Mouse (Mus musculus) MEL (cell line): ENCODE measurements at regions not wholly inside any gene's neighbourhood (a gene's known extent, or its start where the extent isn't known, plus 50 kb on each side); places are given as distances from the start of the nearest gene placed in this dataset.
A peak's percentile ranks its signal among the peaks of the same experiment; 100 is the strongest.

ENCODE experiments used
- DNase-seq: peaks from one replicate; pipeline ENCODE4 v3.0.0; 2011; ENCODE audit warnings: low read depth, low spot score
- H3K27ac ChIP-seq: 2 replicates; pipeline ENCODE4 v1.5.1; 2012; ENCODE audit warnings: low read depth, mild to moderate bottlenecking, control low read depth, low read length, moderate library complexity; ENCODE audit not compliant: control insufficient read depth
- H3K27me3 ChIP-seq, 2 experiments: fragments of 150-350 bp in 1 of 2; sonication (generic) in 1 of 2; 2 replicates each; pipeline ENCODE4 v1.6.1; 2012; ENCODE audit warnings: low read length in 2 of 2, mild to moderate bottlenecking in 2 of 2, improper control_type of control experiment in 1 of 2, moderate library complexity in 1 of 2; ENCODE audit not compliant: insufficient read depth in 2 of 2, control insufficient read depth in 1 of 2
- H3K36me3 ChIP-seq, 2 experiments: 2 replicates each; pipeline ENCODE4 v1.6.1; 2012 to 2014; ENCODE audit warnings: low read length in 2 of 2, improper control_type of control experiment in 1 of 2, inconsistent platforms in 1 of 2, mild to moderate bottlenecking in 1 of 2; ENCODE audit not compliant: insufficient read depth in 2 of 2, control insufficient read depth in 1 of 2
- H3K4me1 ChIP-seq, 2 experiments: fragments of 150-350 bp in 1 of 2; sonication (generic) in 1 of 2; 2 replicates each; pipeline ENCODE4 v1.6.1; 2012; ENCODE audit warnings: low read length in 2 of 2, improper control_type of control experiment in 1 of 2, mild to moderate bottlenecking in 1 of 2; ENCODE audit not compliant: insufficient read depth in 2 of 2, control insufficient read depth in 1 of 2
- H3K4me3 ChIP-seq, 2 experiments: fragments of 150-350 bp in 1 of 2; sonication (generic) in 1 of 2; 2 replicates each; pipeline ENCODE4 v1.5.1; 2012; ENCODE audit warnings: low read depth in 2 of 2, low read length in 2 of 2, mild to moderate bottlenecking in 2 of 2, moderate library complexity in 2 of 2, control low read depth in 1 of 2, improper control_type of control experiment in 1 of 2; ENCODE audit not compliant: control insufficient read depth in 1 of 2, insufficient read depth in 1 of 2
- H3K79me2 ChIP-seq: 2 replicates; pipeline ENCODE4 v1.6.1; 2012; ENCODE audit warnings: mild to moderate bottlenecking, low read length, moderate library complexity; ENCODE audit not compliant: control insufficient read depth, poor library complexity, insufficient read depth
- H3K9ac ChIP-seq: 2 replicates; pipeline ENCODE4 v1.6.1; 2012; ENCODE audit warnings: low read depth, mild to moderate bottlenecking, control low read depth, low read length, moderate library complexity; ENCODE audit not compliant: control insufficient read depth, poor library complexity, severe bottlenecking
- H3K9me3 ChIP-seq: fragments of 150-350 bp; sonication (generic); replicated peaks from 2 replicates; pipeline ENCODE4 v1.6.1; 2012; ENCODE audit warnings: mild to moderate bottlenecking, low read length, improper control_type of control experiment, moderate library complexity; ENCODE audit not compliant: insufficient read depth
- CHD1 ChIP-seq: IDR thresholded peaks from 2 replicates; pipeline ENCODE4 v1.6.1; 2012; ENCODE audit warnings: low read depth, mild to moderate bottlenecking, inconsistent platforms, low read length, improper control_type of control experiment
- CTCF ChIP-seq, 3 experiments: IDR thresholded peaks in 2 of 3; conservative IDR thresholded peaks in 1 of 3; 2 replicates each; pipeline ENCODE4 v1.5.1; 2011 to 2012; ENCODE audit warnings: low read length in 3 of 3, low read depth in 2 of 3, mild to moderate bottlenecking in 2 of 3, improper control_type of control experiment in 1 of 3, inconsistent platforms in 1 of 3, mixed read lengths in 1 of 3, moderate library complexity in 1 of 3; ENCODE audit not compliant: control insufficient read depth in 1 of 3, insufficient read depth in 1 of 3, poor library complexity in 1 of 3, severe bottlenecking in 1 of 3
- E2F4 ChIP-seq: IDR thresholded peaks from 2 replicates; pipeline ENCODE4 v1.6.1; 2011; ENCODE audit warnings: low read depth, low read length, improper control_type of control experiment, borderline replicate concordance
- ETS1 ChIP-seq: IDR thresholded peaks from 2 replicates; pipeline ENCODE4 v1.6.1; 2012; ENCODE audit warnings: low read depth, mild to moderate bottlenecking, inconsistent platforms, low read length, improper control_type of control experiment, moderate library complexity
- GATA1 ChIP-seq: IDR thresholded peaks from 2 replicates; pipeline ENCODE4 v1.6.1; 2011; ENCODE audit warnings: low read depth, low read length, improper control_type of control experiment
- HCFC1 ChIP-seq: IDR thresholded peaks from 2 replicates; pipeline ENCODE4 v1.6.1; 2012; ENCODE audit warnings: low read depth, mild to moderate bottlenecking, inconsistent platforms, low read length, improper control_type of control experiment, moderate library complexity
- MYC ChIP-seq: IDR thresholded peaks from 2 replicates; pipeline ENCODE4 v1.6.1; 2011; ENCODE audit warnings: low read depth, mild to moderate bottlenecking, low read length, improper control_type of control experiment, moderate library complexity
- NRF1 ChIP-seq: IDR thresholded peaks from 2 replicates; pipeline ENCODE4 v1.6.1; 2014; ENCODE audit warnings: low read depth, mild to moderate bottlenecking, inconsistent platforms, low read length, improper control_type of control experiment, moderate library complexity; ENCODE audit not compliant: poor library complexity, insufficient read depth, severe bottlenecking
- POLR2A ChIP-seq, 2 experiments: IDR thresholded peaks; 2 replicates each; pipeline ENCODE4 v1.6.1; 2011 to 2012; ENCODE audit warnings: low read length in 2 of 2, mild to moderate bottlenecking in 2 of 2, control low read depth in 1 of 2, improper control_type of control experiment in 1 of 2, low read depth in 1 of 2, moderate library complexity in 1 of 2; ENCODE audit not compliant: control insufficient read depth in 1 of 2, insufficient read depth in 1 of 2, poor library complexity in 1 of 2
- POLR2AphosphoS5 ChIP-seq: IDR thresholded peaks from 2 replicates; pipeline ENCODE4 v1.6.1; 2012; ENCODE audit warnings: low read depth, borderline replicate concordance, mild to moderate bottlenecking, inconsistent platforms, low read length, moderate library complexity, mixed read lengths
- RCOR1 ChIP-seq: IDR thresholded peaks from 2 replicates; pipeline ENCODE4 v1.6.1; 2012; ENCODE audit warnings: low read depth, mild to moderate bottlenecking, inconsistent platforms, low read length, improper control_type of control experiment
- SIN3A ChIP-seq: IDR thresholded peaks from 2 replicates; pipeline ENCODE4 v1.6.1; 2012; ENCODE audit warnings: low read length, improper control_type of control experiment, inconsistent platforms
- TBP ChIP-seq: IDR thresholded peaks from 2 replicates; pipeline ENCODE4 v1.8.0; 2011; ENCODE audit warnings: low read depth, low read length, improper control_type of control experiment
- TCF12 ChIP-seq: IDR thresholded peaks from 2 replicates; pipeline ENCODE4 v1.6.1; 2014; ENCODE audit warnings: low read depth, mild to moderate bottlenecking, inconsistent platforms, low read length, improper control_type of control experiment, moderate library complexity
- UBTF ChIP-seq: IDR thresholded peaks from 2 replicates; pipeline ENCODE4 v1.6.1; 2012; ENCODE audit warnings: low read depth, mild to moderate bottlenecking, inconsistent platforms, low read length, improper control_type of control experiment, moderate library complexity, borderline replicate concordance; ENCODE audit not compliant: insufficient read depth
- ZC3H11A ChIP-seq: IDR thresholded peaks from 2 replicates; pipeline ENCODE4 v1.6.1; 2012; ENCODE audit warnings: low read depth, mild to moderate bottlenecking, inconsistent platforms, low read length, improper control_type of control experiment
- ZNF384 ChIP-seq: IDR thresholded peaks from 2 replicates; pipeline ENCODE4 v1.6.1; 2012; ENCODE audit warnings: low read depth, mild to moderate bottlenecking, inconsistent platforms, low read length, improper control_type of control experiment

GRCm38 (mm10) chr7:73611866-73612751 lies 70.5 kb upstream of the Chd2 start:
- Histone ChIP-seq H3K4me3 (no peak overlapping the region), H3K4me1 (peaks cover 13 to 22% of the 10 kb centered on the region in 2 experiments)
- TF ChIP-seq MYC (no peak), TCF12 (no peak)
- TF ChIP-seq, all 39 proteins: peak for 0

GRCm38 (mm10) chr7:73608804-73609275 lies 67.2 kb upstream of the Chd2 start:
- Histone ChIP-seq H3K36me3 (peaks cover 0 to 25% of the 10 kb centered on the region in 2 experiments; a peak in 2 of 4 replicates), H3K79me2 (no peaks in the 10 kb centered on the region; the same call in 1 of the 2 replicates), H3K9ac (peak overlapping the region; percentile 88), H3K4me3 (peak overlapping the region; percentile 46 to 60)
- DNase-seq: peak; percentile 74
- TF ChIP-seq MYC (no peak), E2F4 (no peak), SIN3A (peak; percentile 36; the same call in 1 of the 2 replicates), HCFC1 (peak; percentile 4; the same call in 1 of the 2 replicates), CHD1 (no peak), ETS1 (no peak), ZNF384 (peak; percentile 86), GATA1 (no peak), RCOR1 (no peak), POLR2A (IDR thresholded peaks at IDR 0.05; ENCODE audit: control insufficient read depth in 1 of 2, insufficient read depth in 1 of 2, low read depth in 1 of 2, low read length in 2 of 2, poor library complexity in 1 of 2) (no peak), TBP (no peak; the same call in 1 of the 2 replicates), CTCF (IDR thresholded peaks at IDR 0.05 in 2 of 3, conservative IDR thresholded peaks at IDR 0.05 in 1 of 3; ENCODE audit: control insufficient read depth in 1 of 3, insufficient read depth in 1 of 3, low read depth in 2 of 3, low read length in 3 of 3, poor library complexity in 1 of 3, severe bottlenecking in 1 of 3) (no peak), UBTF (no peak), NRF1 (no peak), ZC3H11A (no peak), POLR2AphosphoS5 (no peak)
- TF ChIP-seq, all 39 proteins: peak for 3
- Histone ChIP-seq H3K9me3 (no peaks in the 10 kb centered on the region), H3K27me3 (no peaks in the 10 kb centered on the region), H3K27ac (peak overlapping the region; percentile 97), H3K4me1 (peaks cover 9 to 18% of the 10 kb centered on the region in 2 experiments)

More at GRCm38 (mm10) chr7:73611866-73612751, 70.5 kb upstream of the Chd2 start:
- no peak overlapping the region for H3K9ac ChIP-seq
- H3K79me2 ChIP-seq: no peaks in the 10 kb centered on the region; the same call in 1 of the 2 replicates
- H3K9me3 ChIP-seq: no peaks in the 10 kb centered on the region
- H3K27me3 ChIP-seq: no peaks in the 10 kb centered on the region
- no peak for DNase-seq
- H3K27ac ChIP-seq: no peak overlapping the region
- peaks cover 0 to 30% of the 10 kb centered on the region in 2 experiments; a peak in 2 of 4 replicates for H3K36me3 ChIP-seq
